Comparison of ENCODE assay signal across 8 mouse cellular contexts in the genomic region with DNA sequence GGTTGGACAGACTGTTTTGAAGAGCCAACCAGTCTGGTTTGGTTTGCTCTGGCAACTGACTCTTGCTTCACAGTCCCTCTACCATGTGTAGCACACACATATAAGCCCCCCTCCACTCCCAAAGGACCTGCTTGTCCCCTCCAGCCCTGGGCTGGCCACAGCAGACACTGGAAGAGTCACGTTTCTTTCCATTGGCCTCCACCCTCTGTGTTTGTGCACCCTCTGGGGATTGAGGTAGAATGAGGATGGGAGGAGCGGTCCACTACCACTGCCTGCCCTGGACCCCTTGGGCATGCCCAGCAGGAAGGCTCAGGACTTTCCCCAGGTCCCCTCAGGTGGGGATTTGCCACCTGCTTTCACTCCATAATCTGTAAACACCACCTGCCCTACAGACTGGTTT. TPM values are rescaled to one million over a fixed set of nuclear protein-coding genes. Genes with fewer than 3 reads are reported as not detected.
DNase-seq lines count a peak whose midpoint lies in the region; ATAC-seq and TF ChIP-seq lines count a peak whose summit lies in the region.

No protein-coding gene starts in this region.

- H3K9ac ChIP-seq in kidney, embryonic 16.5 days (replicated peaks; ENCODE audit: low read length), result peak overlapping the region; percentile 86
- H3K9ac ChIP-seq in forebrain, embryonic 12.5 days, result peak overlapping the region; percentile 12; the same call in 1 of the 2 replicates
- H3K9ac ChIP-seq in intestine, embryonic 16.5 days (ENCODE audit: low read depth, low read length), result peak overlapping the region; percentile 91
- no peak overlapping the region for H3K9ac ChIP-seq in midbrain, postnatal 0 days (replicated peaks; ENCODE audit: low read length, poor library complexity, severe bottlenecking)

- H3K36me3 ChIP-seq in kidney, embryonic 16.5 days (ENCODE audit: insufficient read depth, low read length), result no peaks in the 10 kb centered on the region
- no peaks in the 10 kb centered on the region for H3K36me3 ChIP-seq in forebrain, embryonic 12.5 days (replicated peaks)
- no peaks in the 10 kb centered on the region for H3K36me3 ChIP-seq in intestine, embryonic 16.5 days (ENCODE audit: control insufficient read depth, insufficient read depth, low read length)
- no peaks in the 10 kb centered on the region for H3K36me3 ChIP-seq in midbrain, postnatal 0 days (ENCODE audit: insufficient read depth, low read length)

- no peak for ATAC-seq in kidney, embryonic 16.5 days (ENCODE audit: low FRiP score, low TSS enrichment)
- ATAC-seq in forebrain, embryonic 12.5 days (ENCODE audit: low FRiP score), result no peak
- no peak for ATAC-seq in intestine, embryonic 16.5 days
- no peak for ATAC-seq in midbrain, postnatal 0 days (ENCODE audit: low FRiP score)

- H3K4me3 ChIP-seq in kidney, embryonic 16.5 days (ENCODE audit: low read length), result peak overlapping the region; percentile 69
- H3K4me3 ChIP-seq in forebrain, embryonic 12.5 days (replicated peaks), result peak overlapping the region; percentile 69
- H3K4me3 ChIP-seq in intestine, embryonic 16.5 days (ENCODE audit: low read length), result peak overlapping the region; percentile 85
- 0 out of 2 replicates have a peak overlapping the region, but pooled peaks have one; percentile 5 for H3K4me3 ChIP-seq in midbrain, postnatal 0 days (ENCODE audit: low read depth, low read length)

- DNase-seq in kidney, adult 9 months, result no peak
- no peak for DNase-seq in midbrain, postnatal 0 days (ENCODE audit: low spot score)
- no peak for DNase-seq in adrenal gland, postnatal 4 days (ENCODE audit: low spot score in 2 of 2)
- no peak for DNase-seq in adrenal gland, postnatal 14 days
- DNase-seq in cerebellum, adult 11-12 months, result no peak

- 45% methylated on average over 2 of the region's 2 CpGs for WGBS in kidney, embryonic 16.5 days
- WGBS in forebrain, embryonic 12.5 days, result 46% methylated on average over 2 of the region's 2 CpGs
- WGBS in intestine, embryonic 16.5 days, result 49% methylated on average over 2 of the region's 2 CpGs
- 54% methylated on average over 2 of the region's 2 CpGs for whole genome bisulfite sequencing in midbrain, postnatal 0 days

- no peaks in the 10 kb centered on the region for H3K9me3 ChIP-seq in kidney, embryonic 16.5 days (ENCODE audit: low read length)
- no peaks in the 10 kb centered on the region for H3K9me3 ChIP-seq in forebrain, embryonic 12.5 days
- H3K9me3 ChIP-seq in intestine, embryonic 16.5 days (ENCODE audit: control insufficient read depth, low read length), result no peaks in the 10 kb centered on the region
- no peaks in the 10 kb centered on the region for H3K9me3 ChIP-seq in midbrain, postnatal 0 days (ENCODE audit: low read length)

- H3K27me3 ChIP-seq in kidney, embryonic 16.5 days (ENCODE audit: insufficient read depth, low read length), result no peaks in the 10 kb centered on the region
- H3K27me3 ChIP-seq in forebrain, embryonic 12.5 days, result peaks cover 6% of the 10 kb centered on the region; the same call in 1 of the 2 replicates
- no peaks in the 10 kb centered on the region for H3K27me3 ChIP-seq in intestine, embryonic 16.5 days (replicated peaks; ENCODE audit: control insufficient read depth, insufficient read depth, low read length)
- no peaks in the 10 kb centered on the region for H3K27me3 ChIP-seq in midbrain, postnatal 0 days (ENCODE audit: insufficient read depth, low read length)

- peak overlapping the region; percentile 85 for H3K4me2 ChIP-seq in kidney, embryonic 16.5 days (replicated peaks; ENCODE audit: low read depth, low read length)
- H3K4me2 ChIP-seq in forebrain, embryonic 12.5 days, result peak overlapping the region; percentile 97
- H3K4me2 ChIP-seq in intestine, embryonic 16.5 days (ENCODE audit: low read depth, low read length), result peak overlapping the region; percentile 96
- H3K4me2 ChIP-seq in midbrain, postnatal 0 days (ENCODE audit: low read depth, low read length, poor library complexity, severe bottlenecking), result peak overlapping the region; percentile 84

- no peak for TF ChIP-seq CTCF in midbrain, postnatal 0 days (IDR thresholded peaks at IDR 0.05)

- H3K27ac ChIP-seq in kidney, embryonic 16.5 days (ENCODE audit: low read length), result peak overlapping the region; percentile 91
- no peak overlapping the region for H3K27ac ChIP-seq in forebrain, embryonic 12.5 days
- peak overlapping the region; percentile 85 for H3K27ac ChIP-seq in intestine, embryonic 16.5 days (ENCODE audit: low read length)
- no peak overlapping the region for H3K27ac ChIP-seq in midbrain, postnatal 0 days (ENCODE audit: low read depth, low read length)

- H3K4me1 ChIP-seq in kidney, embryonic 16.5 days (ENCODE audit: insufficient read depth, low read length), result peaks cover 46% of the 10 kb centered on the region
- H3K4me1 ChIP-seq in forebrain, embryonic 12.5 days, result peaks cover 38% of the 10 kb centered on the region
- H3K4me1 ChIP-seq in intestine, embryonic 16.5 days (ENCODE audit: control insufficient read depth, insufficient read depth, low read length), result peaks cover 15% of the 10 kb centered on the region
- H3K4me1 ChIP-seq in midbrain, postnatal 0 days (ENCODE audit: insufficient read depth, low read length), result peaks cover 18% of the 10 kb centered on the region

RNA-seq across cellular contexts. Expression of gene Ctdspl, which starts 1.8 kb away (rescaled TPM):
- 27.5 and 30.7 TPM in 2 replicates for polyA plus RNA-seq in kidney, embryonic 16.5 days (2015; fragmentation: Nextera tagmentation; extraction: Ambion mirVana)
- 9.0 and 9.6 TPM in 2 replicates for polyA plus RNA-seq in forebrain, embryonic 12.5 days (2016; fragmentation: Nextera tagmentation; extraction: Ambion mirVana)
- polyA plus RNA-seq in intestine, embryonic 16.5 days (2015; fragmentation: Nextera tagmentation; extraction: Ambion mirVana), result 17.6 and 18.8 TPM in 2 replicates
- 9.5 and 11.9 TPM in 2 replicates for total RNA-seq in midbrain, postnatal 0 days (2014; rRNA removed)
- 5.2 and 7.1 TPM in 2 replicates for polyA plus RNA-seq in midbrain, postnatal 0 days (2015; fragmentation: Nextera tagmentation; extraction: Ambion mirVana)
- total RNA-seq in adrenal gland, postnatal 4 days (2021), result 10 to 100 TPM; 32.5 to 37.4 TPM
- total RNA-seq in adrenal gland, postnatal 14 days (2021), result 28.6 and 32.0 TPM in 2 replicates

Comparison
In these comparisons a context has a peak if more than half of its experiments do, and no peak if none do; other contexts are left out.
1. H3K27ac ChIP-seq: peak in kidney, embryonic 16.5 days (single experiment) and intestine, embryonic 16.5 days (single experiment); none in forebrain, embryonic 12.5 days (single experiment) and midbrain, postnatal 0 days (single experiment).
2. H3K4me3 ChIP-seq: peak in every context shown above with its lines; median percentile 85 in intestine, embryonic 16.5 days; 69 in kidney, embryonic 16.5 days; 69 in forebrain, embryonic 12.5 days; 5 in midbrain, postnatal 0 days.
3. Peak in every context shown above with its lines, with median percentiles within 50 percentile points of each other: H3K4me2 ChIP-seq.